Mouse (Mus musculus) intestine, embryonic 15.5 days (tissue): ENCODE measurements around the gene Dusp8. TPM values are rescaled to one million over a fixed set of nuclear protein-coding genes. Genes with fewer than 3 reads are reported as not detected.

Experiments
- ATAC-seq: fragments of 200-750 bp; cut with Nextera tagmentation; 2 replicates; pipeline ENCODE4 v1.8.0; 2017; ENCODE audit warnings: moderate TSS enrichment, moderate library complexity
- H3K27ac ChIP-seq: fragments of 300-500 bp; sonication (generic); 2 replicates; pipeline ENCODE4 v1.5.1; 2015; ENCODE audit warnings: mild to moderate bottlenecking, inconsistent platforms
- H3K27me3 ChIP-seq: fragments of 300-500 bp; sonication (generic); replicated peaks from 2 replicates; pipeline ENCODE4 v1.6.1; 2015; ENCODE audit warnings: inconsistent platforms
- H3K36me3 ChIP-seq: fragments of 300-500 bp; sonication (generic); 2 replicates; pipeline ENCODE4 v1.6.1; 2015; ENCODE audit warnings: inconsistent platforms
- H3K4me1 ChIP-seq: fragments of 300-500 bp; sonication (generic); replicated peaks from 2 replicates; pipeline ENCODE4 v1.6.1; 2015; ENCODE audit warnings: inconsistent platforms
- H3K4me2 ChIP-seq: fragments of 300-500 bp; sonication (generic); replicated peaks from 2 replicates; pipeline ENCODE4 v1.6.1; 2015; ENCODE audit warnings: mild to moderate bottlenecking, inconsistent platforms
- H3K4me3 ChIP-seq: fragments of 300-500 bp; sonication (generic); replicated peaks from 2 replicates; pipeline ENCODE4 v1.5.1; 2015; ENCODE audit warnings: inconsistent platforms
- H3K9ac ChIP-seq: fragments of 300-500 bp; sonication (generic); 2 replicates; pipeline ENCODE4 v1.6.1; 2015; ENCODE audit warnings: inconsistent platforms
- H3K9me3 ChIP-seq: fragments of 300-500 bp; sonication (generic); 2 replicates; pipeline ENCODE4 v1.6.1; 2016; ENCODE audit warnings: inconsistent platforms
- polyA plus RNA-seq: library from polyadenylated mRNA; unstranded; fragments of >200 nt; fragmentation: Nextera tagmentation; extraction: Ambion mirVana; gene quantifications from 2 replicates; pipeline ENCODE4 v1.2.1, GENCODE M21; 2015

The Dusp8 gene
- polyA plus RNA-seq, 1 experiment from 2014 or later: 6.6 TPM

DNA sequence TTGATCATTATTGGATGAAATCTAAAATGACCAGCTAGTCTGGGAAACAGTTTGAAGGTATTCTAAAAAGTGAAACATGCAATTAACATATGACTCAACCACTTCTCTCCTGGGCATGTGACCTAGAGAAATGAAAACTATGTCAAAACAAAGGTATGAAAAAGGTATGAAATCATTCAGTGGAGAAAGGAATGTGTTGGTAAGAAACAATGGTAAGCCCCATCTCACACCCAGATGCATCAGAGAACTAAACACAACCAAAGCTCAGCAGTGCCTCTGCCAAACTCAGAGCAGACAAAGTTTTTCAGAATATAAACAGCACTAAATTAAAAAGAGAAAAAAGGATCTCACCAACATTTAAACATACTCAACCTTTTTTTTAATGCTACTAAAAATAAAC lies 65.6 kb downstream of the Dusp8 start:
- H3K4me2 ChIP-seq: no peak overlapping the region
- H3K4me3 ChIP-seq: no peak overlapping the region
- H3K36me3 ChIP-seq: no peaks in the 10 kb centered on the region
- no peaks in the 10 kb centered on the region for H3K9me3 ChIP-seq
- H3K4me1 ChIP-seq: peaks cover 22% of the 10 kb centered on the region
- no peak overlapping the region for H3K9ac ChIP-seq
- no peak for ATAC-seq
- H3K27me3 ChIP-seq: no peaks in the 10 kb centered on the region
- no peak overlapping the region for H3K27ac ChIP-seq

Other genes with a start within 250 kb of the Dusp8 start
- gene Tollip, start 177.3 kb downstream of the Dusp8 start, polyA plus RNA-seq: 43.9 and 46.2 TPM in 2 replicates
- 1.3 and 1.8 TPM in 2 replicates for gene Brsk2, start 146.1 kb downstream of the Dusp8 start, polyA plus RNA-seq
- 57.8 and 61.8 TPM in 2 replicates for gene Mob2, start 34.8 kb downstream of the Dusp8 start, polyA plus RNA-seq
- gene Gm45618, start 24.9 kb upstream of the Dusp8 start, polyA plus RNA-seq: not detected in 2 replicates
- gene Gm39115, start 40.2 kb upstream of the Dusp8 start, polyA plus RNA-seq: not detected in 2 replicates
- not detected in 2 replicates for gene Gm45337, start 48.8 kb upstream of the Dusp8 start, polyA plus RNA-seq
- gene Gm29735, start 61.3 kb upstream of the Dusp8 start, polyA plus RNA-seq: not detected in 2 replicates
- not detected in 2 replicates for gene Gm4553, start 69.9 kb upstream of the Dusp8 start, polyA plus RNA-seq
- not detected in 2 replicates for gene Krtap5-2, start 80.2 kb upstream of the Dusp8 start, polyA plus RNA-seq
- not detected in 2 replicates for gene Gm10153, start 94.5 kb upstream of the Dusp8 start, polyA plus RNA-seq
- gene Krtap5-3, start 105.5 kb upstream of the Dusp8 start, polyA plus RNA-seq: not detected in 2 replicates
- not detected in 2 replicates for gene Gm7579, start 116.0 kb upstream of the Dusp8 start, polyA plus RNA-seq
- gene Krtap5-5, start 134.1 kb upstream of the Dusp8 start, polyA plus RNA-seq: not detected in 2 replicates
- gene Gm40460, start 145.2 kb upstream of the Dusp8 start, polyA plus RNA-seq: not detected in 2 replicates
- gene Gm2431, start 162.5 kb upstream of the Dusp8 start, polyA plus RNA-seq: not detected in 2 replicates
- not detected in 2 replicates for gene Gm4559, start 178.5 kb upstream of the Dusp8 start, polyA plus RNA-seq
- not detected in 2 replicates for gene Krtap5-1, start 201.3 kb upstream of the Dusp8 start, polyA plus RNA-seq
- gene Krtap5-4, start 207.7 kb upstream of the Dusp8 start, polyA plus RNA-seq: not detected in 2 replicates